Mouse (Mus musculus): ENCODE data around the gene Rpl37.

Rpl37 gene

DNA sequence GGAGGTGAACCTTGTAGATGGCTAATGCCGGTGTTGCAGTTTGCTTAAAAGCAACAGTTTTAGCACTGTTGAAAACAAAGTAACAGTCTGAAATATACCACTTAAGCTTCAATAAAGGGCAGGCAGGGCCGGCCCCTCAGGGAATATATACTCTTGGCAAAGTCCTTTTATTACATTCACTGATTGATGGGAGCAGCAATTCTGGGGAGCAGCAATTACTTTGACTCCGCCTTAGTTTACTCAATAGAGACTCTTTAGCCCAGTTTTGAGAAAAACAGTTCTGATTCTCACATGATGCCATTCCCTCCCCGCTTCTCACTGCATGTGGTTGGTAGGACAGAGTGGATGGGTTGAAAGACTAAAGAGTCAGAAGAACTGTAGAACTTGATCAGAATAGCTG is 32.7 kb downstream of the Rpl37 start:
- no peak for DNase-seq (ENCODE audit: low read depth, low spot score)

DNA sequence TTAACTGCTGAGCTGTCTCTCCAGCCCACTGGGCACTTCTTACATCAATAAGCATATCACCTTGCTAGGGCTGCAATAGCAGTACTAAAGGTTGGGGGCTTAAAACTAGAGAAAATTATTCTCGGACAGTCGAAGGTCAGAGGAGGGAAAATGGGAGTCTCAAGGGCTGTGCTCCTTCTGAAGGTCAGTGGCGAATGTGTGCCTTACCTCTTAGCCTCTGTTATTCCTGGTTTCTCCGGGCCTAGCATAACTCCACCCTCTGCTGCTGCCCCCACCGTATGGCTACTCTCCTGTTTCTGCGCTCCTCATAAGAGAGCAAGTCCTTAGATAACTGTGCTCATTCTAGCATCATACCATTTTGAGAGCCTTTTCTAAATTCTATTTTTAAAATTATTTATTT is 35.7 kb downstream of the Rpl37 start:
- no peak for DNase-seq (ENCODE audit: low read depth, low spot score)

DNA sequence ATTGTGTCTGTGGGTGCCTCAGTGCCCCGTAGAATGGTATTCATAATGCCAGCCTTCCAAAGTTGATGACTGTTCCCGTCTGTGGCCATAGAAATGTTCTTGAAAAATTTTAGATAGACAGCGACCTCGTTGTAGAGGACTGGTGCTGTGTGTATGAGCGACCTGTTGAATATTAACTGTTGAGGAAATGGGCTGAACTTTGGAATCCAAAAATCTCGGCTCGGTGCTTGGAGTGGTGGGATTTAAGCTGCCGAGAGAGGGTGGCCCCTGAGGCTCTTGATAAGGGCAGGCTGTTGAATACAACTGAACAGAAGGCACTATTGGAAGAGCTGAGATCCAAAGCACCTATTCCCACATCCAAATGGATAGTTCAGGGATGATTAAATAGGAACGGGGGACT is 38.2 kb downstream of the Rpl37 start:
- no peak for DNase-seq (ENCODE audit: low read depth, low spot score)

DNA sequence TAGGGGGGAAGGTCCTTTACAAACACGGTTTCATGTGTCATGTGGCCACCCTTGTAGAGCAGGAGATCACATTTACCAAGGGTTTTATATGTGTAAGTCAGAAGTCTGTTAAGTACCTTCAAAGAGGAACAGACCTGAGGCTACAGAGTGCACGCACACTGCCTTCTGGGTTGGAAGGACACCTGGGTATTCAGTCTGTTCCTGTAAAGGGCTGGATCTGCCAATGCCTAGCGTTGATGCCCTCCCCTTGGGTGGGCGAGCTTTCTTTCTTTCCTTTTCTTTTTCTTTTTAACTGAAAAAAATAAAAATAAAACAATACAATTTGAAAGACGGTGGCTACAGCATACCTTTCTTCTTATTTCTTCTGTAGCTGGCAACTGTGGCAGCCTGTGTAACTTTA is 38.6 kb downstream of the Rpl37 start:
- no peak for DNase-seq (ENCODE audit: low read depth, low spot score)

DNA sequence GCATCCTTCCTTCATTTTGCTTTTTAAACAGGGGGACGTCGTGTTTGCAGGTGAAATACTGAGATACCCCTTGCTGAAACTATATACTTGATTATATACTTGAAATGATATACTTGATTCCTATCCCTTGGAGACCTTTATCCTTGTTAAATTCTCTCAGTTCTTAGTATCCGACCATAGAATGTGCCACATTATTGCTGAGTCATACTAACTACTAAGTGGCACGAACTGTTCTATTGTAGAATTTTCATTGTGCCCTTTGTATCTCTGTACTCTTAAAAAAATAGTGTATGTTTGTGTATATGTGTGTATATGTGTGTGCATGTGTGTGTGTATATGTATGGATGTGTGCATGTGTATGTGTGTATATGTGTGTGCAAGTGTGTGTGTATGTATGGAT is 39.9 kb downstream of the Rpl37 start:
- no peak for DNase-seq (ENCODE audit: low read depth, low spot score)

DNA sequence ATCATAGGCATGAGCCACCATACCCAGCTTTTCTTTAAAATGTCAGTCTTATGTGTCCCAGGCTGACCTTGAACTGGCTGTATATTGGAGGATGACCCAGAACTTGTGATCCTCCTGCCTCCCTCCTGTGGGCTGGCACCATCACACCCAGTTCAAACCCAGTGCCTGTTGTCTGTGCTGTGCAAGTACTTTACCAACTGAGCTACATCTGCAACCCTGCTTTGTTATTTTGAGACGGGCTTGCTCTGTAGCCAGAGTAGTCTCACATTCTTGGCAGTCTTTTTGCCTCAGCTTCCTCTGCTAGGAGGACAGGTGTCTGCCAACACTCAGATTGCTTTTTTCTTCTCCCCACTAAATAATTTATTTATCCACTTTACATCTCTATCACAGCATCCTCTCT is 40.9 kb downstream of the Rpl37 start:
- DNase-seq (ENCODE audit: low read depth, low spot score): no peak

DNA sequence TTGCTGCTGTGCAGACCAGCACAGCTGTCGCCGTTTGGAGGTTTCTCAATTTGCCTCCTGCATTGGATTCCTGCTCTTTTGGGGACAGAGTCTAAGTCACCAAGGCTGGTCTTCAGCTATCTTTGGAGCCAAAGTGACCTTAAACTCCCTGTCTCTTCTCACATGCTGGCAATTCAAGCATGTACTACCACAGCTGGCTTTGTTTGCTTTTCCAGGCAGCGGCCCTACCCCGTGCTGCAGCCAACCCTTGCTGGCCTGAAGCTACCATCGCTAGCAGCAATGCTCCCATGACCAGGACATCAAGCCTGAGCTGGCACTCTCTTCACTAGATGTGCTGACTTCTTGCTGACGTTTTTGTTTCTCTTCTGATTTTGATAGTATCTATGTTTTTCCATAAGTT is 42.4 kb downstream of the Rpl37 start:
- DNase-seq (ENCODE audit: low read depth, low spot score): no peak

DNA sequence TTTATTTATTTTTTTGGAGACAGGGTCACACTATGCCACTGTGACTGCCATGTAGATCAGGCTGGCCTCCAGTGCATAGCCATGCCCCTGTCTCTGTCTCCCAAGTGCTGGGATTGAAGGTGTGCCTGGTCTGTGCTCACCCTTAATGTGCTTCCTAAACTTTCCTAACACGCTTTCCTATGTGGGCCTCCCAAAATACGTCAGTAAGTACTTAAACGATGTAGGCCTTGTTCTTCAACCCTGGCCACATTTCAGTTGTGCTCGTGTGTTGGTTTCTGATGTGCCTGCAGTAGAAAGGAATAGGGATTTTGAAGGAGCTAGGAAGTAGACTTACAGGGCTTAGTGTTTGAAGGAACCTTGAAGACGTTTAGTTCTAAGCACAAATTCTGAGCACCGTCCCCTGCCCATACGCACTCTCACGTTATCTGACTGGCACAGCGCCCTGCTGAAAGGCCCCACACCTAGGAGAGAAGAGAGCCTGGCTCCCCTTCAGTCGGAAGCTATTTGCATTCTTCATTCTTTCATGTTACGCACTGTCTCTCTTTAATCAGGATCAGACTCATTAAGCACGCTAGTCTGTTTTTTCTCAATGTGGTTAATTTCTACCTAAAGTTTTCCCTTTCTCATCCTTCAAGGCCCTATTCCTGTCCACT is 48.8 kb downstream of the Rpl37 start:
- no peak for DNase-seq (ENCODE audit: low read depth, low spot score)
